Mouse (Mus musculus) CD4-positive, CD25-positive, alpha-beta regulatory T cell, adult 9 weeks (primary cell): Measurements from ENCODE around the gene Cd93. TPM values are rescaled to one million over a fixed set of nuclear protein-coding genes. Genes with fewer than 3 reads are reported as not detected.

Source experiments
- polyA plus RNA-seq: library from polyadenylated mRNA; unstranded; fragments of 100-300 nt; shearing (Covaris generic); gene quantifications from one replicate; pipeline ENCODE4 v1.2.1, GENCODE M21; 2017

Gene Cd93
- polyA plus RNA-seq = 0.14 TPM

GRCm38 (mm10) chr2:148443249-148443958 is at the start of gene Cd93:
Gene Cd93, minus strand, starts transcription at chr2:148443563.

GRCm38 (mm10) chr2:148407870-148408760 is 35.2 kb downstream of the Cd93 start, which contains the start of gene Thbd:
Gene Thbd, minus strand, starts transcription at chr2:148408188.

GRCm38 (mm10) chr2:148395131-148396051 is 48.0 kb downstream of the Cd93 start, which contains the start of gene Sstr4:
Gene Sstr4, plus strand, starts transcription at chr2:148395344.

Other genes starting within 250 kb of the Cd93 start
- gene Sstr4, start 48.2 kb downstream of the Cd93 start, polyA plus RNA-seq = not detected
- gene Thbd, start 35.4 kb downstream of the Cd93 start, polyA plus RNA-seq = not detected
- gene Nxt1, start 229.0 kb upstream of the Cd93 start, polyA plus RNA-seq = 76.0 TPM
- gene Gzf1, start 237.5 kb upstream of the Cd93 start, polyA plus RNA-seq = 19.7 TPM